Mouse (Mus musculus) retina, postnatal 7 days (tissue): ENCODE measurements around the gene Actl6a.
A peak's percentile ranks its signal among the peaks of the same experiment; 100 is the strongest.
"Not testable (repeated sequence)": the region's sequence is repeated elsewhere in the genome, so short reads cannot be mapped to it uniquely, and the experiment has no call there.

ENCODE experiments used
- DNase-seq: peaks from one replicate; pipeline ENCODE4 v3.0.0-alpha.2; 2012; ENCODE audit warnings: low read depth, low spot score

Actl6a gene

DNA sequence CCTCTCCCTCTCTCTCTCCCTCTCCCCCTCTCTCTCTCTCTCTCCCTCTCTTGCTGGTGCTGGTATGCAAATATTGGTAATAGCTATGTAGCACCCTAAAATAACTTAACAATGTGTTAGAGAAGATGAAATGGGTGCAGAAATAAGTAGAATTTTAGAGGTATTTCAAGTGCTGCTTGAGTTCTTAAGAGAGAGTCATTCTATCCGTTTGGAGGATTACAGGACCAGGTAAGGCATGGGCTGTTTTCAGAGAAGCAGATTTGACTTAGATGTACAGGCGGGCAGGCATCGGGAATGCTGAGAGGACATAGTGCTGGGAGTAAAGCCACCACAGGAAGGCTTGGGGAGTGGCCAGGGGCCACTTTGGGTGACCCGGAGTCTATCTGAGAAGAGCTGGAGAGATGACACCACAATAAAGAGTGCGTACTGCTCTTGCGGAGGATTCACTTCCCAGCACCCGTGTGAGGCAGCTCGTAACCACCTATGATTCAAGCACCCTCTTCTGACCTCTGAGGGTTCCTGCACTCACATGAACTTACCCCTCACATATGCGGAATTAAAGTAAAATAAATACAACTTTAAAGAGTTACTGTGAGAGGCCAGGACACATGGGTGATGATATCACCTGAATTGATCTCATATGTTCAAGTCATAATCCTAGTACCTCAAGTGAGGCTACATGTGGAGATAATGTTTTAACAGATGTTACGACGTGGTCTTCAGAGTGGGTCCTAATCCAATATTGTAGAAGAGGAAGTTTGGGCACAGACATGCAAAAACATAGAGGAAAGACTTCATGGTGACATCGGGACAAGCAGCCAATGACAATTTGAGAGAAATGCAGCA lies 11.1 kb upstream of the Actl6a start:
- DNase-seq: no peak

GRCm38 (mm10) chr3:32695583-32695980 lies 10.5 kb upstream of the Actl6a start:
- DNase-seq: no peak

- DNase-seq: peak; percentile 69
Measured at GRCm38 (mm10) chr3:32698228-32698863, 7.8 kb upstream of the Actl6a start.

DNA sequence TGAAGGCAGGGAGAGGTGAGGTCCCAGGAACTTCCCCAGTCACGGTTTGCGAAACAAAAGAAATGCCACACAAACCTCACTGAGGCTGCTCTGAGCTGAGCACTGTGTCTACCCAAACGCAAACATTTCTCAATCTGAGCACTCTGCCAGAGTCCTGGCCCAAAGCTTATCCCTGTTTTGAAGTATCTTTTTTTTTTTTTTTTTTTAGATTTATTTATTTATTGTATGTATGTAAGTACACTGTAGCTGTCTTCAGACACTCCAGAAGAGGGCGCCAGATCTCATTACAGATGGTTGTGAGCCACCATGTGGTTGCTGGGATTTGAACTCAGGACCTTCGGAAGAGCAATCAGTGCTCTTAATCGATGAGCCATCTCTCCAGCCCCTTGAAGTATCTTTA lies 2.1 kb upstream of the Actl6a start:
- not testable (repeated sequence) for DNase-seq

DNA sequence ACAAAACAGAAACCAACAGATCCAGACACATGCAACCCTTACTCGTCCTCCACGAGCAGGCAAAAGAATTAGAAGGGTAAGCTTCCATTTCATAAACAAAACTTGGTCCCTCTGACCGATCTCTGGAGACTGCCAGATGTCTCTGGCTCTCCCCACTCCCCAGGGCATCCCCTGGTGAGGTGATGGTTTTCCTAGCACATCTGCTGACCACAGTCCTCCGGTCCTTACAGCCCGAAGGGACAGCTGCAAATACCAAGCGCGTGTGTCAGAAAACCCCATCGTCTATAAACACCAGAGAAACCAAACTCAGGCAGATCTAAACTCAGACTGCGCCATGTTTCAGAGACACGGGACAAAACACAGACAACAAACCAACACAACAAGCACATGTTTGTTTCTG lies 1.5 kb upstream of the Actl6a start:
- not testable (repeated sequence) for DNase-seq

GRCm38 (mm10) chr3:32708052-32708367 lies 1.9 kb downstream of the Actl6a start:
- no peak for DNase-seq

DNA sequence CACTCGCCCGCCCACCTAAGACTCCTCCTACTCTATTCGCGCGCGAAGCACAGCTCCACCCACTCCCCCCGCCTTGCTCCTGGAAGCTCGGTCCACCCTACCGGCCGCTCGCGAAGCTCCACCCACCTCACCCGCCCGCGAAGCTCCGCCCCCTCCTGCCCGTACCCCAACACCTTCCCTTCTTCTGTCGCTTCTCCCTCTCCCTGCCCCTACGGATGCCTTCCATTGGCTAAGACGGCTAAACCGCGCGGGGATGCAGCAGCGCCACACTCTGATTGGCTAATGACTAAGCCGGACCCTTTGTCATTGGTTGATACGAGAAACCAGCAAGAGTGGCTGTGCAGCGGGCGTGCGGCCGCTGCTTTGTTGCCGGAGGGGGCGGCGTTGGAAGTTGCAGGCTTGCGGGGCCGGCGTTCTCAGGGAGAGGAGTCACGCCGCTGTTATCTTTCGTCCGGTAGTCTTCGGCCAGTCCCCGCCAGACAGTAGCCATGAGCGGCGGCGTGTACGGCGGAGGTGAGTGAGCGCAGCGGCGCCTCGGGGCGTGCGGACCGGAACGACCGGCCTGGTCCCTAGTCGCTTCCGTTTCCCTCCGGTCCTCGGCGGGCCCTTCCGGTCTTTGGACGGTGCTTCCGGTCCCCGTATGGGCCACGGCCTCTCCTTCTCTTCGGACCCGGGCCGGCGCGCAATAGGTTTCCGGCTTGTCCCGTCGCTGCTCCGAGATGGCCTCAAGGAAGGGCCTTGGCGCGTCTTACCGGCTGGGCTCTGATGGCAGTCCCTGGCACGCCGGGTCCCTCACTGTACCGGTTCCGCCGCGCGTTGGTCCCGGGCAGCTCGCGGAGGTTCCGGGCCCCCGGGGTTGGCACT lies 2.5 kb downstream of the Actl6a start:
- DNase-seq: peak; percentile 98

- DNase-seq: no peak
Measured at GRCm38 (mm10) chr3:32709388-32709787, 3.3 kb downstream of the Actl6a start.

DNA sequence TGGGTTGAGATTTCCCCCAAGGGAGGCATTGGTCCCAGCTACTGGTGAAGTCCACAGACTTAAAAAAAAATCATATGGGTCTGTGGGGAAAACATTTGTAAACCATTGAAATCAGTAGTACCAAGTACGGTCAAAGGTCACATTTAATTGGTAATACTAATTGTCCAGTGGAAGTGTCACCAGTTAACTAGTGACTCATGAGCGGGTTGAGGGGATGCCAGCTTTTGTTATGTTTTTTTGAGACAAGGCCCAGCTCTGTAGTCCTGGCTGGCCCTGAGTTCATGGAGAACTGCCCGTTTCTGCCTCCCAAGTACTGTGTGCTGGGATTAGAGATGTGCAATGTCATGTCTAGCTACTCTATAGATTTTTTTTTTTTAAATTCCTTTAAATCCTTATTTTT lies 7.6 kb downstream of the Actl6a start:
- DNase-seq: no peak

DNA sequence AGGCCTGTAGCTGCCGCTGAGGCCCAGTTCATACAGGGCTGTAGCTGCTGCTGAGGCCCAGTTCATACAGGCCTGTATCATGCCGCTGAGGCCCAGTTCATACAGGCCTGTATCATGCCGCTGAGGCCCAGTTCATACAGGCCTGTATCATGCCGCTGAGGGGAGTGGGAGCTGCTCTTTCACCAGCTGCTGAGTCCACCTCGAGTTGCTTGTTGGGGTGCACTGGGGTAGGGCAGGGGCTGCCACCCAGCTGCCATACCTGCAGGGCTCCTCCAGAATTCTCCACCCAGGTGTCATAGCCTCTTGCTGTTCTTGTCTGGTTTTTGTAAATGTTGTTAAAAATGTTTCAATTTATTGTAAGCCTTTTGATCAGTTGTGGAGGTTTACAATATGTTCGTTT lies 11.3 kb downstream of the Actl6a start:
- DNase-seq: not testable (repeated sequence)

GRCm38 (mm10) chr3:32718271-32718670 lies 12.2 kb downstream of the Actl6a start:
- DNase-seq: no peak

- DNase-seq: no peak
Measured at GRCm38 (mm10) chr3:32724191-32724590, 18.1 kb downstream of the Actl6a start.

DNA sequence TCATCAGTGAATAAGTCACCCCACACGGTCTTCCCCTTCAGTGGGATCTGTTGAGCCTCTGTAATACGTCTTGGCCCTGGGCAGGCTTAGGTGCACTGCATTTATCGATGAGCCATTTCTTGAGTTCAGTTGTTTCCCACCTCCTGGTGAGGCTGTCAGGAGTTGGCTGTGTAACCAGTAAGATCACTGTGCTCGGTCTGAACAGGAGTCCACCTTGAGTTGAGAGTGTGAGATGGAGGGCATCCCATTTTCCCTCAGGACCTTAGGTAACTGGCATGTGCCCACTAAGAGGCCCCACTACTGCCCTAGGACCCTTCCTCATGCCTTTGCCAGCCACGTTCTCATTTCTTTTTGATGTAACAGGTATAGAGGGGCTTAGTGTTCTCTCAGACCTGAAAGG lies 19.9 kb downstream of the Actl6a start:
- DNase-seq: no peak

GRCm38 (mm10) chr3:32727861-32728260 lies 21.8 kb downstream of the Actl6a start:
- no peak for DNase-seq

DNA sequence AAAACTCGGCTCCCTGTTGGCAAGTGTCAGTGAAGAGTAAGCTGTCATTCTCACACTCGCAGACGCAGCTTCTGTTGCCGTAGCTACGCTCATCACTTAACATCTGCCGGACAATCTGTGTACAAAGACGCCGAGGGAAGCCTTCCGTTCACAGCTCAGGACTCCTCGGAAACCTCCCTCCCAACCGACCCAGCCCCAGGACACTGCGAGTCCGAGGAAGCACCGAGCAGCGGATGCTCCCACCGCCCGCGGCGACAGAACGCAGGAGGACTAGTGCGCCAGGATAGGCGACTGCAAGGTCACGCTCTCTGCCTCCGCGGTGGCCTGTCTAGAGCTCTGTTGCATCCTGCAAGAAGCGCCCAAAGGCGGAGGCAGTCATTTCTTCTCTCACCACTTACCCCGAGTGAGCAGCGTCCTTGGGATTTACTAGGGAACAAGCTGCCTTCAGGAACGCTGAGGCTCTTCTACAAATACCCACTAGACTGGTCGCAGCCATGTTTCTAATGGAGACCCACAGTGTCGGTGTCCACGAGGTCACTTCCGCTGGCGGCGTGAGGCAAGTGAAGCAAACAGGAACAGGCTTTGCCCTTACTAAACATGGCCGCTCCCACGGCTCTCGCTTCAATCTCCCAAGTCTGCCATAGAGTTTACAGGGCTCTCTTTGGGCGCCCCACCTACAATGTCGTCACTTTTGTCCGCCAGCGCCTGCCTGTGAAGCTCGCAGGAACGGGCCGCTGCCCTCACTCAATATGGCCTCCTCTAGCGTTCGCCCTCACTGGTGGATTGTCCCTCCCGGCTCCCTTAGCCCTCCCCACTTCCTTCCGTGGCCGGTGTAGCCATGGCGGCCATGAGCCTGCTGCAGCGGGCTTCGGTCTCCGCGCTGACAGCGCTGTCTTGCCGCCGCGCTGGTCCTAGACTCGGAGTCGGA lies 30.4 kb downstream of the Actl6a start, which contains the start of gene Ndufb5:
Gene Ndufb5 (plus strand): TSS at position 747 of the 928 bp plus-strand sequence.
- DNase-seq: peak; percentile 99

DNA sequence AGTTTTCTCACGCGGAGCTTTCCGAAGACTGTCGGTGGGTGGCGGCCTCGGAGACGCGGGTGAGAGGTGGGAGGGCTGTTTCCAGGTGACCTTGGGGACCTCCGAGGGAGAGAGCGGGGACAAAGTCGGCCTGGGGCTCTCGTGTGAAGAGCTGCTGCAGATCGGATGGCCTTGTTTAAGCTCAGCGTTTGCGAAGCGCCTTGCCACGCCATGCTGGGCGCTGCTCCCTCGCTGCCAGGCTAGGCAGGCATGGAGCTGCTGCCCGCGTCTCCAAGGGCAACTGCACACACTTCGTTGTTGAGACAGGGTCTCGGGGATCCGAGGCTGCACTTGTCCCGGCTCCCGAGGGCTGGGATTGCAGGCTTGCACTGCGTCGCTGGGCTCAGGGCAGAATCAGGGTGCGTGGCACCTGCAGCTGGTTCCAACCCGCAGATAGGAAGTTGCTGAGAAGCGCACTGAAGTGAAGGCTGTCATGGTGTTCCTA lies 31.1 kb downstream of the Actl6a start, which contains the start of gene Mrpl47:
Gene Mrpl47 (minus strand): TSS at position 434 of the 484 bp plus-strand sequence.
- DNase-seq: no peak

GRCm38 (mm10) chr3:32738549-32738948 lies 32.5 kb downstream of the Actl6a start:
- DNase-seq: no peak

GRCm38 (mm10) chr3:32742276-32742780 lies 36.2 kb downstream of the Actl6a start:
- no peak for DNase-seq

DNA sequence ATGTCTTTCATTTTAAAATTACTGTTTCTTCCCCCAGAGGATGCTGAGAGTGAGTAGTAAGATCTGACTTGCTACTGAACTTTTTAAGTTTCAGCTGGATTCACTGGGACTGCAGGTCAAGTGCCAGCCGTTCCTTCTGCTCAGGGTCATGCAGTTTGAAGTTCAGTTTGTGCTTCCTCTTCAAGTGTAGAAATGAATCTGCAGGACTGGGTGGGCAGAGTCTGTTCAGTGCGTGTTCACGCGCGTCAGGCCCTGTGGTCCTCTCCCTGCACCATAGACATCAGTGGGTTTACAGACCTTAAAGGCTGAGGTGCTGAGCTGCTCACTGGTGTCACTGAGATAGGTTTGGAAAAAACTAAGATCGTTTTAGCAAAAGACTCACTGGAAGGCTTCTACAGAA lies 38.9 kb downstream of the Actl6a start:
- DNase-seq: no peak

DNA sequence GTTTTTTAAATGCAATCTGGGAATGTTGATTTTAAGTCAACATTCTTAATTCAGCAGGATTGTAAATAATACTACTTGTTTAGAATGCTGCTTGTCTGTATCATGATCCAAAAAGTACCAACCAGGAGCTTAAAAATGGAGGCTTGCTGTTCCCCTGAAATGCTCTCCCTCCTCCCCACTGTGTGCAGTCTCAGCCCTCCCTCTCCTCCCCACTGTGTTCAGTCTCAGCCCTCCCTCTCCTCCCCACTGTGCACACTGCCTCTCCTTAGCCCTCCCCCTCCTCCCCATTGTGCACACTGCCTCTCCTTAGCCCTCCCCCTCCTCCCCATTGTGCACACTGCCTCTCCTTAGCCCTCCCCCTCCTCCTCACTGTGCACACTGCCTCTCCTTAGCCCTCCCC lies 39.3 kb downstream of the Actl6a start:
- not testable (repeated sequence) for DNase-seq

DNA sequence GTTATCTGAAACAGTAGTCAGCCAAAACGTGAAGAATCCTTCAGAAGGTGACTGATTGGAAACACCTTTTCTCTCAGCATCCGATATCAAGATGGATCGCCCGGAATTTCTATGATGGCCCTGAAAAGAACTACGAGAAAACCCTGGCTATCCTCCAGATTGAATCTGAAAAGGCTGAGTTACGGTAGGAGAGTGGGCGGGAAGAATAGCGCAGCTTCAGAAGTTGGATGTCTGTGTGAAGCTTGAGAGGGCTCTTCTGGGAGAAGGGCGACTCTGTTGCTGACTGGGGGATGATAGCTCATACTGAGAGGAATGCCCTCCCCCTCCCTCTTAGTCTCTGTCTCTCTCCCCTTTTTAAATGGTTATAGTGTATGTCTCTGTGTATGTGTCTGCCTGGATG lies 42.3 kb downstream of the Actl6a start:
- no peak for DNase-seq
